Mouse (Mus musculus): ENCODE measurements around the gene Dnlz. TPM values are rescaled to one million over a fixed set of nuclear protein-coding genes. Genes with fewer than 3 reads are reported as not detected.
"Not testable (repeated sequence)": the region's sequence is repeated elsewhere in the genome, so short reads cannot be mapped to it uniquely, and the experiment has no call there.

The Dnlz gene
- 27.6 and 29.8 TPM in 2 replicates for polyA plus RNA-seq (2015; fragmentation: Nextera tagmentation; extraction: Ambion mirVana)

DNA sequence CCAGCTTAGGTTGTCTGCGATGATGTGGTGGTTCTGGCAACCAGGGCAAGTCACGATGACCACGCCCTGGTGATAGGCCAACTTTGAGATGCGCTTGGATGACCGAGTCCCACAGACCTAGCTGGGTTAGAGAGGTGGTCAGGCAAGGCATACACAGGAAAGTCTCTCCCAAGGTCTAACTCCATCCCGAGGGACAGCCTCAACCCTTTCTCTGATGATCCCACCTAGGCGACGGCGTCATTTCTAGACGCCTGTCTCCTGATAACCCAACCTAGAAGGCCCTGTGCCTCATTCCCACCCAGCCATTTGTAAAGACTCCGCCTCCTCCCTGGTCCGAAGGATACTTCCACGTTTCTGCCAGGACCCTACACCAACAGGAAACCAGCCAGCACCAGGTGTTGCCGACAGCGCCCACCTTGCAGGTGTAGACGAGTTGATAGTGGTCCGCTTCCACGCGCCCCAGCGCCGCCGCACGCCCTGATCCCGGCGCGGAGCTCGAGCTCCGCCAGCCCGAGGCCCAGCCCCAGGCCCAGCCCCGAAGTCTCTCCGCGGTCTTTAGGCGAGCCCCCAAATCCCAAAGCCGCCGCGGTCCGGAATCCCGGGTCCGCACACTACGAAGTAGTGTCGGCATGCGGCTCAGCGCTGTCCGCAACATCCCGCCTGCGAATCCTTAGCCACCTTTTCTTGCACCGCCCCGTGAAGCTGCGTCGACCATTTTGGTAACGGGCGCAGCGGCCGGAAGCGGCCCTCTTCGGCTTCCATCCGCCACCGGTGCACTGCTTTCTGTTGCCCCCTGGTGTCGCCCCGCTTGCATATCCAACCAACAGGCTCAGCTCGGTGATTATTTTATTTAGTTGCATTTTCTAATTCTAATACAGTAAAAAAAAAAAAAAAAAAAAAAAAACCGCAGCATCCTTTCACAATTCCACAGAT is at the start of gene Dnlz:
Gene Dnlz (minus strand): TSS at position 753 of the 933 bp plus-strand sequence.
- Histone ChIP-seq H3K27ac (peak within 1 kb of the TSS; percentile 92), H3K4me3 (peak within 1 kb of the TSS; percentile 91), H3K9me3 (no peaks in the 10 kb centered on the region), H3K36me3 (replicated peaks) (peaks cover 11% of the 10 kb centered on the region), H3K4me1 (peaks cover 28% of the 10 kb centered on the region), H3K27me3 (replicated peaks) (no peaks in the 10 kb centered on the region), H3K9ac (peak within 1 kb of the TSS; percentile 99), H3K4me2 (peak within 1 kb of the TSS; percentile 91)
- ATAC-seq (replicated peaks) = peak; percentile 88
- WGBS = 3% methylated on average over 62 of the region's 62 CpGs

DNA sequence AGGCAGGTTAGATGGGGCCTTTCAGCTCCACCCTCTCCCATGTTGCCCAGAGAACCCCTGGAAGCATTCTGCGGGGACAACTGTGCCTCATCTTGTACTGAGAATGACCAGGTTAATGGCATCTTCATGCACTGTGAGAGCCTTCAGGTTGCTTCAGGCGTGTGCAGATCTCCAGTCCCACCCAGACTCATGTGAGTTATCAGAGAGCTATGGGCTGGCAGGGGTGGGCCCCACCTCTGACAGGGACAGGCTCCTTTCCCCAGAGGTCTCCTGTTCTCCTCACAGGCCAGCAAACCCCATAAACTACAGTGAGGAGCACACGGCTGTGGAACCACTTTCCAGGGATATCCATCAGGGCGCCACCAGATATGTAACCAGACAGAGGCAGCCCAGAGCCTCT is 49.1 kb upstream of the Dnlz start:
- WGBS = 89% methylated on average over 4 of the region's 4 CpGs
- peaks cover 16% of the 10 kb centered on the region for H3K4me1 ChIP-seq
- H3K4me3 ChIP-seq = no peak overlapping the region
- no peak overlapping the region for H3K4me2 ChIP-seq
- ATAC-seq (replicated peaks) = no peak
- H3K9me3 ChIP-seq = no peaks in the 10 kb centered on the region
- H3K27me3 ChIP-seq (replicated peaks) = no peaks in the 10 kb centered on the region
- H3K36me3 ChIP-seq (replicated peaks) = peaks cover 54% of the 10 kb centered on the region
- no peak overlapping the region for H3K27ac ChIP-seq
- no peak overlapping the region for H3K9ac ChIP-seq

DNA sequence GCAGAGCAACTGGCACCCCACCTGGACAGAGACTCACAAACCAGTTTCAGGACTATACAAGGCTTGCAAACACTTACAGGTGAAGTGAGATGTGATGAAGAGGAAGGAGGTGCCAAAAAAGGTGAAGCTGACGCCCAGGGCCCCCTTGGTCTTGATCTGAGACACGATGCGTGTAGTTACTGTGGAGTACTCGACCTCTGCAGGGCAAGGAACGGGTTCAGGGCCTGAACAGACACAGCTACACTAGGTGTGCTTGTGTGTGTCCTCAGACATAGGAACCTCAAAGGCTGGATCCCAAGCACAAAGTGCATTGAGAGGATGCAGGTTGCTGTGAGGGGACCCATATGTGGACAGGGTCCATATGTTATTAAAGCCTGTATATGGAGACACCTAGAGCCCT is 48.4 kb upstream of the Dnlz start:
- Histone ChIP-seq H3K4me3 (no peak overlapping the region), H3K4me1 (peaks cover 8% of the 10 kb centered on the region), H3K36me3 (replicated peaks) (peaks cover 61% of the 10 kb centered on the region), H3K27me3 (replicated peaks) (no peaks in the 10 kb centered on the region), H3K4me2 (no peak overlapping the region), H3K27ac (no peak overlapping the region), H3K9me3 (no peaks in the 10 kb centered on the region), H3K9ac (no peak overlapping the region)
- 91% methylated on average over 5 of the region's 5 CpGs for WGBS
- no peak for ATAC-seq (replicated peaks)

DNA sequence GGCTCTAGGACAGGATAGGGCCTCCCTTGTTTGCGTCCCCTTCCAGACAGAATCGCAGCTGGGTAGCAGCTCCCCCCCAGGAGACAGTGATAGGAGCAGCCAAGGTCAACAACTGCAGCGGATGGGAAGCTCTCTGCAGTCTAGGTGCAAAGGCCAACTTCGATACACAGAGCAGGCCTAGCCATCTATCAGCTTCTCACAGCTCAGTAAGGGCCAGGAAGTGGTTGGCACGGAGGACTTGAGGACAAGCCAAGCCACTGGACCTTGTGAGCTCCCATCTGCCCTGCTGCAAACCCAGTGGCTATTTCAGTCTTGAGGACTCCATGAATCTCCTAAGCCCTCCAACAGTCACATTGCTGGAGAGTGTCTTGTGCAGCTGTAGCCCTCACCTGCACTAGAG is 47.7 kb upstream of the Dnlz start:
- no peak overlapping the region for H3K9ac ChIP-seq
- no peak overlapping the region for H3K27ac ChIP-seq
- no peak for ATAC-seq (replicated peaks)
- peaks cover 2% of the 10 kb centered on the region for H3K4me1 ChIP-seq
- H3K4me3 ChIP-seq = no peak overlapping the region
- no peaks in the 10 kb centered on the region for H3K9me3 ChIP-seq
- H3K27me3 ChIP-seq (replicated peaks) = no peaks in the 10 kb centered on the region
- 91% methylated on average over 5 of the region's 5 CpGs for WGBS
- peaks cover 67% of the 10 kb centered on the region for H3K36me3 ChIP-seq (replicated peaks)
- H3K4me2 ChIP-seq = no peak overlapping the region

DNA sequence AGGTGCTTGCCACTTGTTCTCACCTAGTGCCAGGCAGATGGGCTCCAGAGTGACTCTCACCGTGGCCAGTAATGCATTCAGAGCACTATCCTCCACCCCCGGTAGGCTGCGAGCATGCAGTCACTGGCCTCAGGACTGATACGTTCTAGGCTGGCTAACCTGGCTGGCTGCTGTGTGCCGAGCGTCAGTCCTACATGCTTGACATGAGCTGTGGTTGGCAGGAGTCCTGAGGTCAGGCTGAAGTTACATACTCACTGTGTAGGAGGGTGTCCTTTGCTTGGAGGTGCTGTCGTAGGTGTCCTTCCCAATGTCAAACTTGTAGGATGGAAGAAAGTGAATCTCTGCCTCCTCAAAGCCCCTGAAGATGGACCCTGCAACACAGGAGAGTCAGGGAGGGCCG is 47.1 kb upstream of the Dnlz start:
- peaks cover 73% of the 10 kb centered on the region for H3K36me3 ChIP-seq (replicated peaks)
- H3K4me3 ChIP-seq = no peak overlapping the region
- H3K9me3 ChIP-seq = no peaks in the 10 kb centered on the region
- no peak overlapping the region for H3K4me2 ChIP-seq
- no peaks in the 10 kb centered on the region for H3K27me3 ChIP-seq (replicated peaks)
- no peaks in the 10 kb centered on the region for H3K4me1 ChIP-seq
- no peak overlapping the region for H3K27ac ChIP-seq
- ATAC-seq (replicated peaks) = no peak; the same call in 1 of the 2 replicates
- WGBS = 89% methylated on average over 8 of the region's 8 CpGs
- no peak overlapping the region for H3K9ac ChIP-seq

DNA sequence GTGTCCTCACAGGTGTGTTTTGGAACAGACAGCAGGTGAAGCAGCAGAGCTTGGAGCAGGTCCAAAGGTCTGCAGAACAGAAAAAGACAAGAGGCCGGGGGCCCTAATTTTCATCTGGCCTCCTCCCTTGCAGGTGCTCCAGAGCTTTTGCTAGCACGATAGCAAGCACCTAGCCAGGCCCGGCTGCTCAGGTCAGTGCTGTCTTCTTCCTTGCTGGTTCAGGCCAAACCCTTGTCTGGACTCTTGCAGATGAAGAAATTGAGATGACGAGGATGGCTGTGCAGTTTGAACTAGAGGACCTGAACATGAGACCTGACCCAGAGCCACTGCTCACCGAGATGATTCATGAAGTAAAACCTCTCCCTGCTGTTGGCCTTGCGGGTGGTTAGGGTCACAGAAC is 39.7 kb upstream of the Dnlz start:
- Histone ChIP-seq H3K27me3 (replicated peaks) (no peaks in the 10 kb centered on the region), H3K9me3 (no peaks in the 10 kb centered on the region), H3K36me3 (replicated peaks) (peaks cover 60% of the 10 kb centered on the region), H3K9ac (no peak overlapping the region), H3K4me2 (no peak overlapping the region), H3K4me3 (no peak overlapping the region), H3K27ac (no peak overlapping the region), H3K4me1 (peaks cover 23% of the 10 kb centered on the region)
- ATAC-seq (replicated peaks) = no peak
- WGBS = 91% methylated on average over 6 of the region's 6 CpGs

DNA sequence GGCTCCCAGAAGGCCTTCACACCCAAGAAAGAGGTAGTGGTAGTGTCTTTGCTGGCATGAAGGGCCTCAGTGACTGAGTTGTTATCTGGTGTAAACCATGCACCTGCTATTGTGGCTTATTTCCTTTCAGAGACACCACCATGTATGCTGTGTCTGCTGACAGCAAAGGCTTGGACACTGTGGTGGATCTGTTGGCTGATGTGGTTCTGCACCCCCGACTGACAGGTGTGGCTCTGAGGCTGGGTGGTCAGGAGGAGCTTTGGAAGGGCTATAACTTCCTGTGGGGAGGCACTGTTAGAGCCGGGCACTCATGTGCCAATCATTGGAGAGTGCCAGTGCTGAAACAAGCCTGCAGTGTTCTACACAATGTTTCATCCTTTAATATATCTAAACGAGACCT is 39.0 kb upstream of the Dnlz start:
- no peak overlapping the region for H3K27ac ChIP-seq
- peaks cover 60% of the 10 kb centered on the region for H3K36me3 ChIP-seq (replicated peaks)

DNA sequence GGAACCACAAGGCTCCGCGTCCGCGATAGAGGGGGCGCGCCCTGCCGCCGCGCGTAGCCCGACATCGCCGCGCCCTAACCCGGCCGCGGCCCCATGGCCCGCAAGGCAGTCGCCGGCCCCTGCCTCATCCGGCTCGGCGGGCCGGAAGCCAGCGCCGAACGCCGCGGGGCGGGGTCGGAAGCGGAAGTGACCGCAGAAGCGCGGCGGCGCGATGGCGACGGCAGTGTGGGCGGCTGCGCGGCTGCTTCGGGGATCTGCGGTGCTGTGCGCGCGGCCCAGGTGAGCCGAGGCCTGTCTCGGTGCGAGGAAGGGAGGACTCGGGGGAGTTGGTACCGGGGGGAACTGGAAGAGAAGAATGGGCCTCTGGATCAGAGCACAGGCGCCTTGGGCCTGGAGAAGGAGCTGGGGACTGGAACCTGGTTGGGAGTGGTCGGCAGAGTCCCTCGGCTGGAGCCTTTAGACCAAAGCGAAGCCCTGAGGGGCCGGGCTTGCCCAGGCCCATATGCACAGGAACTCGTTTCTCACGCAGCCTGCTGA is 37.3 kb upstream of the Dnlz start, which contains the start of the genes Entr1 and Pmpca:
Gene Entr1 (minus strand): TSS at position 163 of the 537 bp plus-strand sequence.
Gene Pmpca (plus strand): TSS at position 186 of the 537 bp plus-strand sequence.
- Histone ChIP-seq H3K4me3 (peak within 1 kb of the TSS; percentile 86), H3K4me2 (peak within 1 kb of the TSS; percentile 96), H3K36me3 (replicated peaks) (peaks cover 60% of the 10 kb centered on the region), H3K27me3 (replicated peaks) (no peaks in the 10 kb centered on the region), H3K27ac (peak within 1 kb of the TSS; percentile 77), H3K9me3 (no peaks in the 10 kb centered on the region), H3K4me1 (peaks cover 23% of the 10 kb centered on the region), H3K9ac (peak within 1 kb of the TSS; percentile 90)
- WGBS = under 1% methylated on average over 60 of the region's 60 CpGs
- peak; percentile 93 for ATAC-seq (replicated peaks)

More for the DNA sequence above, 39.0 kb upstream of the Dnlz start:
- ATAC-seq (replicated peaks) = no peak
- peak overlapping the region; percentile 5; the same call in 1 of the 2 replicates for H3K4me2 ChIP-seq
- 89% methylated on average over 3 of the region's 3 CpGs for WGBS
- no peak overlapping the region for H3K4me3 ChIP-seq
- H3K9ac ChIP-seq = no peak overlapping the region
- no peaks in the 10 kb centered on the region for H3K9me3 ChIP-seq
- H3K4me1 ChIP-seq = peaks cover 23% of the 10 kb centered on the region
- no peaks in the 10 kb centered on the region for H3K27me3 ChIP-seq (replicated peaks)

DNA sequence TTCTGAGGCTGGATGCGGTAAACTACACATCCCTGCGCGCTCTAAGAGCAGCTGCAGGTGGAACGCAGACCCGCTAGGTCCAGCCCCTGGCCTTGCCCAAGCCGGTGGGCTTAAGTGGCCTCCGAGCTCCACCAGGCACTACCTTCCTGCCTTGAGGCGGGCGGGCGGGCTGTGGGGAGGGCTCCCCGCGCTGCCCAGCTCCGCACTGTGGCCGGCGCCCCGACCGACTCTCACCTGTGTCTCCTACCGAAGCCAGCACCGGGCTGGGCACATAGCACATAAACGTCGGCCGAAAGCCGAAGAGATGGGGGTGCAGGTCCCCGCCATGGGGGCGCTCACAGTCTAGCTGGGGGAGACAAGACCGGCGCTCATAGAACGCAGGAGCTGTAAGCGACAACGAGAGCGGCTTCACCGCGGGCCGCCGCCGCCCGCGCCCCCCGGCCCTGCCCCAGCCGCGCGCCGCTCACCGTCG is 36.8 kb upstream of the Dnlz start:
- Histone ChIP-seq H3K36me3 (replicated peaks) (peaks cover 59% of the 10 kb centered on the region), H3K4me1 (peaks cover 23% of the 10 kb centered on the region), H3K4me2 (peak overlapping the region; percentile 96), H3K4me3 (peak overlapping the region; percentile 86), H3K9ac (peak overlapping the region; percentile 90), H3K27ac (peak overlapping the region; percentile 77), H3K9me3 (no peaks in the 10 kb centered on the region), H3K27me3 (replicated peaks) (no peaks in the 10 kb centered on the region)
- WGBS = under 1% methylated on average over 45 of the region's 45 CpGs
- ATAC-seq (replicated peaks) = peak; percentile 59

DNA sequence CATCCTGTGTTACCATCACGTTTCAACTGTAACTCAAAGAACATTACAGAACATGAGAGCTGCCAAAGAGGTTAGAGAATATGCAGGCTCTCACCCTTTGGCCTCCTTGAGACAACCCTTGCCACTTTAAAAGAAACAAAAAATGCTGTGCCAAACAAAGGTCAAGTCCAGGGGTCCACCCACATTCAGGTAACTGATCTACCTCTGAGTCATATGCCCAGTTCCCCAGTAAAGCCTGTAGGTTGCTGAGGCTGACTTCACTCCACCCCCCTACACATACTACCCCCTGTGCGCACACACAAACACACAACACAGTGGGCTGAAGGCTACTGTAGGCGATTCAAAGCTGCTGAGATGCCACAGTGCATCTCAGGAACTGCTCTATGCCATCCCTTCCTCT is 35.8 kb upstream of the Dnlz start:
- Histone ChIP-seq H3K4me3 (peak overlapping the region; percentile 86), H3K9ac (no peak overlapping the region)

DNA sequence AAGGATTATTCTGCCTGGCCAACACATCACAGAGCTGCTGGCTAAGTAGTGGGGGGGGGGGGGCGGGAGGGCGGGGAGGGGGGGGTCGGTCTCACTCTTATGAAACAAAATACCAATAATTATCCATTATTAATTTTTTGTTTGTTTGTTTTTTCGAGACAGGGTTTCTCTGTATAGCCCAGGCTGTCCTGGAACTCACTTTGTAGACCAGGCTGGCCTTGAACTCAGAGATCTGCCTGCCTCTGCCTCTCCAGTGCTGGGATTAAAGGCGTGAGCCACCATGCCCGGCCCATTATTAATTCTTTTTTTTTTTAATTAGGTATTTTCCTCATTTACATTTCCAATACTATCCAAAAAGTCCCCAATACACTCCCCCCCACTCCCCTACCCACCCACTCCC is 29.0 kb upstream of the Dnlz start:
- Histone ChIP-seq H3K4me1 (peaks cover 23% of the 10 kb centered on the region), H3K36me3 (replicated peaks) (peaks cover 56% of the 10 kb centered on the region), H3K27ac (peak overlapping the region; percentile 64), H3K4me3 (peak overlapping the region; percentile 87), H3K4me2 (peak overlapping the region; percentile 99), H3K9ac (peak overlapping the region; percentile 84)
- 32% methylated on average over 6 of the region's 6 CpGs for WGBS
- not testable (repeated sequence) for H3K27me3 ChIP-seq (replicated peaks); H3K9me3 ChIP-seq
- ATAC-seq (replicated peaks) = peak; percentile 48

More for the DNA sequence above, 35.8 kb upstream of the Dnlz start:
- ATAC-seq (replicated peaks) = no peak
- Histone ChIP-seq H3K36me3 (replicated peaks) (peaks cover 56% of the 10 kb centered on the region), H3K9me3 (no peaks in the 10 kb centered on the region), H3K4me2 (peak overlapping the region; percentile 96), H3K27ac (no peak overlapping the region), H3K4me1 (peaks cover 23% of the 10 kb centered on the region), H3K27me3 (replicated peaks) (no peaks in the 10 kb centered on the region)
- WGBS = 93% methylated on average over 3 of the region's 3 CpGs

DNA sequence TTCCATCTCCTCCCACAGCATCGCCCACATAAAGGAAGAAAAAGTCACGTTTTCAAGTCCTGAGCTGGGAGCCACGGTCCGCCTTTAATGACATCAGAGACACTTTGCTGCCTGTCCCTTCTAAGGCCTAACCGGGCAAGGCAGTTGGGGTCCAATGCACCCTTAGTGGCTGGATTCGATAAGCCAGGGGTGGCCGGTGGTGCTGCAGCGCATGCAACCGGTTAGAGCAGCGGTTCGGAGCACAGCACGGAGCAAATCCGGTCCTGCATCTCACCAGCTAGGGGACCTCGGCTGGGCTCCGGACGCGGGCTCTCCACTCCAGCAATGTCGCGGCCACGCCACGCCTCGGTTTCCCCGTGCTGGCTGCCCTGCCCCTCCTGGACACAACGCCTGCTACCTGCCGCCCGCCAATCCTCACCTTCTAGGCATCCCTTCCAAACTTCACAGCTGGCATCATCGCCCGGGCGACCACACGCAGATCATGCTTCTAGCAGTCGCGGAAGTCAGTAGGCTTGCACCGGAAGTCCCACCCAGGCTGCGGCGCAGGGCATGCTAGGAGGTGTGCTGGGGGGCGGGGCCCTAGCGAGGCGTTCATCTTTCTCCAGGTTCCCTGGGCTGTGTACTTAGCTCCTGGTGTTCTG is 28.3 kb upstream of the Dnlz start, which contains the start of gene Snapc4:
Gene Snapc4 (minus strand): TSS at position 523 of the 641 bp plus-strand sequence.
- no peaks in the 10 kb centered on the region for H3K9me3 ChIP-seq
- WGBS = 0% methylated on average over 38 of the region's 38 CpGs
- peak within 1 kb of the TSS; percentile 87 for H3K4me3 ChIP-seq
- peak within 1 kb of the TSS; percentile 64 for H3K27ac ChIP-seq
- H3K36me3 ChIP-seq (replicated peaks) = peaks cover 54% of the 10 kb centered on the region
- peak; percentile 98 for ATAC-seq (replicated peaks)
- H3K4me2 ChIP-seq = peak within 1 kb of the TSS; percentile 99
- no peaks in the 10 kb centered on the region for H3K27me3 ChIP-seq (replicated peaks)
- peaks cover 23% of the 10 kb centered on the region for H3K4me1 ChIP-seq
- H3K9ac ChIP-seq = peak within 1 kb of the TSS; percentile 84
